Mouse (Mus musculus) left cerebral cortex, adult 9 months (tissue): ENCODE data around the gene Atp2c2.

Source experiments
- DNase-seq, 2 experiments: peaks; one replicate each; pipeline ENCODE4 v3.0.0; 2022; ENCODE audit warnings: low spot score in 2 of 2

Gene Atp2c2

DNA sequence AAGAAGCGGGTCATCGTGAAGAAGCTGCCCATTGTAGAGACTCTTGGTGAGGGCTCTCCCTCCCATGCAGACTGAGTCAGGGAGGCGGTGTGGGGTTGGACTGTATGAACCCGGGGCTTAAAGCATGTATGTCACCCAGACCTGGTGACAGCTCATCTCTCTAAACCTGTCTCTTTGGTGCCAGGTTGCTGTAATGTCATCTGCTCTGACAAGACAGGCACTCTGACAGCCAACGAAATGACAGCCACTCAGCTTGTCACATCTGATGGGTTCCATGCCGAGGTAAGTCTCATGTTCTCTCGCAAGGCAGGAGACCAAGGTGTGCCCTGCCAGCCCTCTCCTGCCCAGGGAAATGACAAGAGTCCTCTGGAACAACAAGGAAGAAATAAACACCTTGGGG, 42.6 kb downstream of the Atp2c2 start:
- no peak for DNase-seq

DNA sequence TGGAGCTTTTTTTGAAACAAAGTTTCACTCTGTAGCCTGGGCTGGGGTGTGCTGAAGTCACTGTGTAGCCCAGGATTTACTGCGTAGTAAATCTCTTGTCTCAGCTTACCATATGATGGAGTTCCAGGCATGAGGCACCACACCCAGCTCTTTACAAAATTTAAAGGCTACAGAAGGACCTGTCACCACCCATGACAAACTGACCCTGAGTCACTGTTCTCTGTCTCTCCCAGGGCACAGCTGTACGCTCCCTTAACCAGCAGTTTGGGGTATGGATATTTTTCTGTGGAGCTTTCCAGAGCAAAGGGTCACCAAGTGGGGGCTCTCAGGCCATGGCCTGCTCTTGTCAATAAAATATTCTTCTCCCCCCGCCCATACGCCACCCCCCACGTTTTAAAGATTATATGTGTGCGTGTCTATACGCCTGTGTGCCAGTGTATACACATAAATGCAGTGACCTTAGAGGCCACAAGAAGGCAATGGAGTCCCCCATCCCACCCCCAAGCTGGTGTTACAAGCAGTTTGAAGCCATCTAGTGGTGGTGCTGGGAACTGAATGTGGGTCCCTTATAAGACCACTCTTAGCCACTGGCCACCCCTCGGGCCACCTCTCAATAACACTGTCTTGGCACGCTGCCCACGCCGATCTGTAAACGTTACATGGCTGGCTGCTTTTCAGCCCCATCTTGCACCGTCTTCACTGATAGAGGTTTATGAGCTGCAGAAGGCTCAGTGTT, 43.6 kb downstream of the Atp2c2 start:
- DNase-seq: peak in 1 of 2 experiments; percentile 22

DNA sequence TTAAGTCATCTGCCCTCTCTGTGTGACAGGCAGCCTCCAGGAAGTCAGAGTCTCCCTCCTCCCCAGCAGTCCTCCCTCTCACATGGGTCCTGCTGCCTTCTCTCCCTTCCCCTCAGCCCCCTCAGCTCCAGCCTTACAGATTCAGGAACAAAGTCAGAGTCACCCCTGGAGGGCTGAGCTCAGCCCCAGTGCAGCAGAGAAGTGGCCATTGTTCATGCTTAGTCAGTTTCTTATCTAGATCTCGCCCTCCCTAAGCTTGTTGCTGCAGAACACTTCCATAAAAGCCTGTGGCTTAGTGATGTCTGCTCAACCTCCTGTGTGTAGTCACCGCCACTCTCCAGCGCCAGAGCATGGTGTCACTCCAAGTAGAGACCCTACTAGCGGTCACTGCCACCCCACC, 44.8 kb downstream of the Atp2c2 start:
- no peak for DNase-seq

DNA sequence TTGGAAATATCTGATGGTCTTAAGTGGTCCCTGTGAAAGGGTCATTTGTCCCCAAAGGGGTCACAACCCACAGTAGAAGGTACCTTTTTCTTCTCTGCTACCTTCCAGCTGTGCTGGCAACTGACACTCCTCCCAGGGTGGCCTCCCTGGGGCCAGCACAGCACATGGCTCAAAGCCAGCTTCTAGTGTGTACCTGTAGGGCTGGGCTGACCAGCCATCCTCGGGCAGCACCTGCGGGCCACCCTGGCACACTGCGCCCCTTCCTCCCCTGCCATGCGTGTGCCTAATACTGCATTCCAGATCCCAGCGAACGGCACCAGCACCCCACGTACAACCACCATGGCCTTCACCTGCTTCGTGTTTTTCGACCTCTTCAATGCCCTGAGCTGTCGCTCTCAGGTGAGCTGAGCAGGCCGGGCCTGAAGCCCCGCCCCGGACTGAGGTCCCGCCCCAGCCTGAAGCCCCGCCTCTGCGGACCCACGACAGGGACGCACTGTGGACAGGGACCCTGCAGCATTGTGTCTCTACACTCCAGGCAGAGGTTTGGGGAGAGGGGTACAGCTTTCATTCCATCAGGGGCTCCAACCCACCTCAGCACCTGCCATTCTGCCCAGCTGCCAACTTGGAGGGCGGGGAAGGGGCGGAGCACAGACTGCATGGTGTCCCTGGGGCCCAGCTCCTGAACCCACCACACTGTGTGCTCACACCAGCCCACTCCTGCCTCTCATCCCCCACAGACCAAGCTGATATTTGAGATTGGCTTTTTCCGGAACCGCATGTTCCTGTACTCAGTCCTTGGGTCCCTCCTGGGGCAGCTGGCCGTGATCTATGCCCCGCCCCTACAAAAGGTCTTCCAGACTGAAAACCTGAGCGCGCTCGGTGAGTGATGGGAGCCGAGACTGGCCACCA, 55.7 kb downstream of the Atp2c2 start:
- no peak for DNase-seq

DNA sequence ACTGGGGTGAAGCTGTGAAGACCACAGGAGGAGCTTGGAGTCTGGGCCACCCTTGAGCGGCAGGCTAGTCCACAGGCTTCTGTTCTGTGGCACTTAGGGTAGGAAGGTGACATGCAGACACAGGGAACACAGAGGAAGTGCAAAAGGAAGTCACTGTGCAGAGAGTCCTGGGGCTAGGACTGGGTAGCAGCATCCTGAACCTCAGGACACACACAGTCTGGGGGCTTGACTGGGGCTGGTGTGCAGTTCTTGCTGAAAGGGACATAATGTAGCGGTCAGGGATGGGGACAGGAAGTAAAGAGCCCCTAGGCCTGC, 56.3 kb downstream of the Atp2c2 start:
- DNase-seq: no peak

DNA sequence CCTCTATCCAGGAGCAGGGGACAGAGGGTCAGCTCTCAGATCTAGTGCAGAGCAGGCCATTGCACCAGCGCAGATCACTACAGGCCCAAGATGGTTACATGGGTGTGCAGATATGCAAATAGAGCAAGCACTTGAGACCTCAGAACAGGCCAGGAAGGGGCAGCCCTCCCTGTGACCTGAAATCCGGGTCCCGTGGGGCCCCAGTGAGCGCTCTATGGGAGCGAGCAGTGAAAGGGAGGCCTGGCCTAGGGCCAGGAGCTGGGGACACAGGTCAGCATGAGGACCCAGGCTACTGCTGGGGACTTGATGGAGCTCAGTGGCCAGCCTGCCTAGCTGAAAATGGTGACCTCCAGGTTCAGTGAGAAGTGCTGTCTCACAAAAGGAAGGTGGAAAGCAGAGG, 56.7 kb downstream of the Atp2c2 start:
- no peak for DNase-seq

DNA sequence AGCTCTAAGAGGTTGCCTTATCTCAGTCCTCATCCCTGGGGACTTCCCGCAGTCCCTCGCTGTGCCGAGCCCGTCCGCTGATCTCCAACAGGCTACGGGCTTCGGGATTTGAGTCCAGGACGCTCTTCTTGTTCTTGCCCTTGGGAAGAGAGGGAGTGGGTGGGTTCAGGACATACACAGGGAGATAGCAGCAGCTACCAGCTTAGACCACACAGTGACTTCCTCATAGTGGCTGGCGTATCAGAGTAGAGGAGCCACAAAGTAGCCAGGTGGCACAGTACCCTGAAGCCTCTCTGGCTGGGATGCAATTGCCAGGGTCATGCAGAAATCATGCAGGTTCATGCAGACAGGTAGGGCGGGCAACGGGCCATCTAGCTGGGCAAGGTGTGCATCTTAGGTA, 61.9 kb downstream of the Atp2c2 start:
- no peak for DNase-seq

DNA sequence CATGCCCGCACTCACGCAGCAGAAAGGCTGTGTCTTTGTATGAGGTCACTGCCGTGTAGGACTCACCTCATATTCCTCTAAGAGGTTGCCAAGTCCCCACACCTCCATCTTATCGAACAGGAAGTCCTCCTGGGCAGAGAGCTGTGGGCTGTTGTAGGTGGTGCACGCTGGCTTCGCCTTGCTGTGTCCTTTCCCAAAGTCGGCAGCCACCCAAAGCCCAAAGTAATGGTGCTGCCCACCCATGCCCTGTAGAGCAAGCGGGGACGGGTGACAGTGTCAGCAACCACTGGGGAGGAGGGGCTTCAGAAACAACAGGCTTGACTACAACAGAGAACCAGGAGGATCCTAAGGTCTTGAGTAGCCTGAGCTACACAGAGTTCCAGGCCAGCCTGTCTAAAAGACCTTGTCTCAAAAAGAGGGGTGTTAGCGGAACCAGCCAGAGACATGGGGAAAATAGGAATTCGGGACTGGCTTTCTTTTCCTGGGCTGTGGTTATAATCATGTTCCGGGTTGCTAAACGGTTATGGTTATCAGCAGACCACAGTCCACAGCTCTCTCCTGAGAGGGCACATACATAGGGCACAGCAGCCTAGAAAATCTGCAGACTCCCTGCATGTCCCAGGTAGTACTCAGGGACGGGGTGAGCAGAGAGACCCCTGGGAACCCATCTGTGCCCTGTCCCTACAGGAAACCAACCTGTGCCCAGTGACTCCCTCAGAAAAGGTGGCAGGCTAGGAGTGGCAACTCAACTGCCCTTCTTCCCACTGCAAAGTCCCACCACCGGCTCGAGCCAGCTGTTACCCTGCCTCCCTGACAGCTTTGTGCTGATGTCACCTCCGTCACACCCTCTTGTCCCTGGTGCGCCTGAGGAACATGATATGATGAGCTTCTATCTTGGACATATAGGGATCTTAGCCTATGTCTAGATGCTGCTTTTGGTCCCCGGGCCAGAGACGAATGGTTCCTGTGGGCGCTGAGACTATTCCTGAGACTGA, 62.7 kb downstream of the Atp2c2 start:
- DNase-seq: no peak

DNA sequence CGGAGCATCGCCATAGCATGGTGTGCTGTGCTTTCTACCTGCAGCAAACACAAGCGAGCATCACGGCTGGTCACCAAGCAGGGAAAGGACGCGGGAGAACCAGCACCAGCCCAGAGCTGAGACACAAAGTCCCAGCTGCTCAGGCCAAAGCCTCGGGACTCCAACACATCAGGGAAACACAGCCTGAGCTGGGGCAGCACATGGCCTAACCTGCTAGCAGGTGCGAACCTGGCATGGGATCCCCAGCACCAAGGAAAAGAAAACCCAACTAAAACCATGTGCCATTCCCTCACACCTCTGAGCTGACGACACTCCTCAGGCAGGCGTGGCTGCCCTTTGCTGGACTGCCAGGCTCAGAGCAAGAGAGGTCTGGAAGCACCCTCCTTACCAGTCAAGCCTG, 65.5 kb downstream of the Atp2c2 start:
- DNase-seq: no peak

DNA sequence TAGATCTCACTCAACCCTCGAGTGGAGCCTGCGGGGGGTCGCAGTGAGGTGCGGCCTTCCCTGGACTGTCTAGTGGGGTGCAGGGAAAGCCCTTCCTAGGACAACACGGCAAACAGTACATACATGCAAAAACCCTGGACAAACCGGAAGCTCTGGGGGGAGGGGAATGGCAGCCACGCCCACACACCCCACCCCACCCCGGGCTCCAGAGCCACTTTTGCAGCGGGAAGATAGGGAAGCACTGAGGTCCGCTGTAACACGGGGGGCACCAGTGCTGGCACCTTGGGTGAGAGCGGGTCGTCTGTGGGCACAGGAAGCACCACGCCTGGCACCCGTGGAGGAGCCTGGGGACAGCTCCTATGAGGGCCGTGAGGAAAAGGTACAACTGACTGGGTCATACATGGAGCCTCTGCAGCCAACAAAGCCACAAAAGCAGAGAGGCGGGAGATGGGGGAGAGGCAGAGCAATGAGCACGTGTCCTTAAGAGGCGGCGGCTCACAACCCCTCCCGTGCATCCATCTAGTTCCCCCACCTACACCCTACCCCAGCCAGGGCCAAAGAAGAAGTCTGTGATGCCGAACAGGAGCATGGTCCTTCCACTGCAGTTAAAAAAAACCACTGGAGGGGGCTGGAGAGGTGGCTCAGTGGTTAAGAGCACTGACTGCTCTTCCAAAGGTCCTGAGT, 66.1 kb downstream of the Atp2c2 start:
- no peak for DNase-seq

DNA sequence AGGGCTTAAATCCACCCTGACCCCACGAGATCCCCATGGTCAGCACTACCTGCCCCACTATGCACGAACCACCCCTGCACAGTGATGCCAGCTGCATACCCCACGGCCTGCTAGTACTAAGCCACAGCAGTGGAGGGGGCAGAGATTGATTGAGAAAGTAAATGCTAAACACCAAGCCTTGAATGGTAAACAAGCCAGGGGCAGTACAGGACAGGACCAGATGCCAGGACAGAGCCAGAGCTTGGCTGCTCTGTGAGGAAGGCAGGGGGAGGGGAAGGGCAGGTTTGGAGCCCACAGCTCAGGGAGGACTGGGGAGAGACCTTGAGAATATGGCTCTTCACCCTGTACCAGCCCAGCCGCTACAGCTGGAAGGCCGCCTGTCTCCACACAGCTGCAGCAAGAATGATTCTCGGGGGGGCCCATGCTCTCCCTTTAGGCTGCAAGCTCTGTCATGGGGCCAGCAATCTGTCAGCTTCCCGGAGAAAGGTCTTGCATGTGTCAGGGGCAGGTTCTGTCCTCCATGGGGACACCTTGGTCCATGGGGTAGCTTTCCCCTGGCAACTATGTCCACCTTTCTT, 76.9 kb downstream of the Atp2c2 start:
- DNase-seq: no peak

DNA sequence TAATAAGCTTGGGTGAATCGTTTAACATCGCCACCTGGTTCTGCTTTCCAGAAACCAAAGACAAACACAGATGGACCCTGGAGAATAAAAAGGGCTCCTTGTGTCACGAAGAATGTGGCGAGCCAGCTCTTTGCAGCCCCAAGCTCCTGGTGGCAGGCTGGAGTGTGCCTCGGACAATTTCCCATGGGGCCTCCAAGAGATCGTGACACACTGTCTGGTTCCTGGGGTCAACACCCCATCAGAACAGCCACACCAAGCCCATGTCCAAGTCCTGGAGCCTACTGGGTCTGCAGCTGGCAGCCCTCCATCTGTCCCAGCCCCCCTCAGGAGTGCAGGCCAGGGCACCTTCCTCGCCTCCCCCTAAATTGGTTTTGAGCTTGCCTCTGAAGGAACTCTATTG, 78.0 kb downstream of the Atp2c2 start:
- DNase-seq: no peak

DNA sequence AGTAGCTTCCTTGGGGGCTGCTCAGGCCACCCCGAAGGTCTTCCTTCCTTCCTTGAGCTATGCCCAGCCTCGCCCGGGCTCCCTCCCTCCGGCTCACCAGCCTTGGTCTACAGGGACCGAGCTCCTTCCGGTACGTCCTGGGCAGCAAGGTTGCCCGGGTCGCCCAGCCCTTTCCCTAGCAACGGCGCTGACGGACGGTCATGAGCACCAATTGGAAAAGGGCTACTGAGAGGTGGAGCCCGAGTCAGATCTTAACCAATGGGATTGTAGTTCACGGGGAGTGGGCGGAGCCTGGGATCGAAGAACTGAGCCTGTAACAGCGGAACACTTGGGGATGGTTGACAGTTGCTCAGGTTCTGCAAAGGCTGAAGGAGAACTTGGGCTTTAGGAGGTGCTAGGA, 78.5 kb downstream of the Atp2c2 start, which contains the start of gene Tldc1:
Gene Tldc1 (minus strand): TSS at position 154 of the 400 bp plus-strand sequence.
- DNase-seq: peak; percentile 94 to 100

DNA sequence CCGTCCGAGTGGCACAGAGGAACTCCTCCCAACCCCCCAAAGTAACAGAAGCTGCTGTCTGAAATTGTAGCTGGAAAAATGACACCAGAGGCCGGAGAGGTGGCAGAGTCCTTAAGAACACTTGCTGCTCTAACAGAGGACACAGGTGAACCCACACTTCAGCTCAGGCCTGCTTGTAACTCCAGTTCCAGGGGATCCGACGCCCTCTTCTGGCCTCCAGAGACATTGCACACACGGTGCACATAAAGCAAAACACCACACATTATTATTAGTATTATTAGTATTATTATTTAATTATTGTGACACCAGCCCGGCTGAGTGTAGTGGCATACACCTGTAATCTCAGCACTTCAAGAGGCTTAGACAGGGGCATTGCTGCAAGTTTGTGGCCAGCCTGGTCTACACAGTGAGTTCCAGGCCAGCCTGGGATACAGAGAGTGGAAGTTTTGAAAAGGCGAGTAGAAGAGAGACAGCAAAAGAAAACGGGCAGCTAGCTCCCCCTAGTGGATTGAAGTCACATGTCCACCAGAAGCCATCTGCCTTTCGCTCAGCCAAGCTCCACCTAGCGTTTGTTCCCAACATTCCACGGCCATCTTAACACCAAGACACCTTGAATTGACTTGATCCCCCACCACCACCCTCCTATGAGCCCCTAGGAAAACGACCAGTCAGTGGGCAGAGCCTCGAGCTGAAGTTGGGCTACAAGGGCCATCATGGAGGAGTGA, 79.4 kb downstream of the Atp2c2 start:
- peak in 1 of 2 experiments; percentile 89 for DNase-seq

DNA sequence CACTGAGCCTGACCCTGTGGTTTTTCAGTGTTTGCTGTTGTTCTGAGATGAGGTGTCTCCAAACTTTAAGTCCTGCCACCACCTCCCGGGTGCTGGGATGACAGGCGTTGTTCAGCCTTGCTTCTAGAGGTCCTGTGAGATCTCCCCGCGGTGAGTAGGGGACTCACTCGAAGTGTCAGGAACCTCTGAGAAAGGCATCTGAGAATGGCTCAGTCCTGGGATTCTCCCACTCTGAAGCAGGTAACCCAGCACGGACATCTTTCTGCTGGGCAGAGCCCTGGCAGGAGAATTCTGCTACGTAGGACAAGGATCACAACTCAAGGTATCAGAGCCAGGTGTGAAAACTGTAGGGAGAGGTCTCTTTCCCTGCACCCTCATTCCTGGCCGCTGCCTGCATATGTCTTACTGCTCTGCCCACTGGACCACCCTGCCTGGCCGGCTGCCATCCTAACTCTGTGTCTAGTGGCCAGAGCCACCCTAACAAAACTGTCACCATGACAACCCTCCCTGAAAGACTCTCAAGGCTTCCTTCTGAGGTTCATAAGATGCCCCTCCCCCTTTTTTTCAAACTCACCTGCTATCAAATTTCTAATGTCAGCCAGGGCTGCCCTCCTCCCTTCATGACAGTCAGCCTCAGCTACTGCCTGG, 80.7 kb downstream of the Atp2c2 start:
- DNase-seq: no peak

DNA sequence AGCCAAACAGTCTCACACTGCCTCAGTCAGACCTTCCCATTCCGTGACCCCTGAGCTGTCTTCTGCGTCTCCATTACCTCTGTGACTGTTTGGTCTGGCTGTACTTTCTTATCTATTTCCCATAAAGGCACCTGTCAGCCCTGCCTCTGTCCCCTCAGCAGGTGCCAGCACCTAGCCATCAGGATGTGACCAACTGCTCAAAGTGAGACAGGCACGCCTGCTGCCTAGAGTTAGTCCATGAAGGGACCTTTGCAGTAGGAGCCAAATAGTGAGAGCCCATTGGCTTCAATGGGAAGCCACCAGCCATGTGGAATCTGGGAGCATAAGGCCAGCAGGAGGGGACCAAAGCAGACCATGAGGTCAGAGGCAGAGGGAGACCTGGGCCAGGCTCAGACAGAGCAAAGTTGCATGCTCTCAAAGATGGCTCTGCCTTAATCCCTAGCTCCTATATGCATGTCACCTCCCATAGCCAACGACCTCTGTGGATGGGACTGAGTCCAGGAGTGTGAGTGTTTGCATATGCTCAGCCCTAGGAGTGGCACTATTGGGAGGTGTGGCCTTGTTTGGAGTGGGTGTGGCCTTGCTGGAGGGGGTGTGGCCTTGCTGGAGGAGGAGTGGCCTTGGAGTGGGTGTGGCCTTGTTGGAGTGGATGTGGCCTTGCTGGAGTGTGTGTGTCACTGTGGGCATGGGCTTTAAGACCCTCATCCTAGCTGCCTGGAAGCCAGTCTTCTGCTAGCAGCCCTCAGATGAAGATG, 81.5 kb downstream of the Atp2c2 start:
- no peak for DNase-seq

DNA sequence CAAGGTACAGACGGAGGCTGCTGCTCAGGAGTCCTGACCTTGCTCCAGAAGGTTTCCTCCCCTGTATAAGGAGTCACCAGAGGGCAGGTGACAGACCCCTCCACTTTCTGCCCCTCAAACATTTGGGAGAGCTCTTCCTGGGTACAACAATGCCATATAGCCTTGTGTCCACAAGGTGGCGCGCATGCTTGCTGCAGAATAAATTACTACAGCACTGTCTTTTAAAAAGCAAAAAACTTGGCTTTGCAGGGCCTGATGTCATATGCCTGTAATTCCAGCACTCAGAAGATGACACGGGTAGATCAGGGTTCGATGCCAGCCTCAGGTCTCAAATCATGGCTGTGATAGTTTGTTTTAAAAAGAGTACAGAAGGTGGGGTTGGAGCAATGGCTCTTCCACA, 82.9 kb downstream of the Atp2c2 start:
- DNase-seq: peak in 1 of 2 experiments; percentile 80

DNA sequence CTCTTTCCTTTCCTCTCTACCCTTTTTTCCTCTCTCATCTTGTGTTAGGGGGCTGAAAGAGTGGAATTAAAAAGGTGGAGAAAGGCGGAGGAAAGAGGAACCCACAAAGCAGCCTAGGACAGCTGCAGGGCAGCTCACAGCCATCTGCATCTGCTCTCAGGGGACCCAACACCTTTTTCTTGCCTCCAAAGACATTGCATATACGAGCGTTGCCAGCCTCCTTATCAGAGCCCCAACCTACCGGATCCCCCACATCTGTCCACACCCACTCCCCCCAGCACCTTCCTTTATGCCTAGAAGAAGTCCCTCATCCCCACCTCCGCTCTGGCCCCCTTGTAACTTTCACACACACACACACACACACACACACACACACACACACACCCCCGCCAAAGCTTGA, 83.8 kb downstream of the Atp2c2 start:
- DNase-seq: no peak

DNA sequence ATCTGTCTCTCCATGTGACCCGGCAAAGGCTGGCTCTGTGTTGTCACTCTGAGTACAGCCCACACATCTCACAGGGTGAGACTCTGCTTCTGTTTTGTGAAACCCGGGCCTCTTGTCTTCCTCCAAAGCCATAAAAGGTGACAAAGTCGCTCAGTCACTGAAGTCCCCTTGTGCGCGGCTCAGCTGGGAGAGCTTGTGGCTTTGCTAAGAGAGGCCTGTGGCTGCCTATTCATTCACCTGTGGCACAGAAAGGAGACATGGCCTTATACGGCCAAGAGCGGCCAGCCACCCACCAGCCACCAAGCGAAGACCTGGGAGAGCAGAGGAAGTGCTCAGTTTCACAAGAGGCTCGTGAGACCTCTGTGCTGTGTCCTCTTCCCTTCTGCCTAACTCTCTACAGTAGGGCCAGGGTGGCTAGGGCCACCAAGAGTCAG, 84.3 kb downstream of the Atp2c2 start:
- DNase-seq: no peak
